Mouse (Mus musculus): ENCODE results near the gene Arhgef1. TPM values are rescaled to one million over a fixed set of nuclear protein-coding genes. Genes with fewer than 3 reads are reported as not detected.

Gene Arhgef1
- total and polyA plus RNA-seq, 3 experiments, result 17.8 to 128 (median 37.8) TPM

GRCm38 (mm10) chr7:24897224-24897623 lies 5.5 kb upstream of the Arhgef1 start, which contains the start of gene Cd79a:
TSS of gene Cd79a (plus strand) at chr7:24897381.
- H3K4me3 ChIP-seq (replicated peaks in 1 of 3; ENCODE audit: low read depth in 2 of 3, low read length in 2 of 3, poor library complexity in 1 of 3), result peak within 1 kb of the TSS; percentile 64 to 97 (median 77)
- peak within 1 kb of the TSS; percentile 82 for H3K27ac ChIP-seq (ENCODE audit: insufficient read depth, low read depth)

GRCm38 (mm10) chr7:24897959-24898358 lies 4.8 kb upstream of the Arhgef1 start:
- Histone ChIP-seq H3K79me2 (replicated peaks; ENCODE audit: control insufficient read depth, extremely low read depth, insufficient read depth, poor library complexity, severe bottlenecking) (peaks cover 12% of the 10 kb centered on the region), H3K4me2 (ENCODE audit: insufficient read depth, low read depth, poor library complexity, severe bottlenecking) (peak overlapping the region; percentile 64), H3K36me3 (replicated peaks in 1 of 2; ENCODE audit: control insufficient read depth in 1 of 2, insufficient read depth in 1 of 2, low read length in 1 of 2) (peaks cover 16 to 27% of the 10 kb centered on the region in 2 experiments), H3K9me3 (replicated peaks; ENCODE audit: low read length) (peaks cover 4% of the 10 kb centered on the region), H3K27ac (ENCODE audit: insufficient read depth, low read depth) (peak overlapping the region; percentile 76), H3K9ac (ENCODE audit: insufficient read depth, low read depth) (peak overlapping the region; percentile 73), H3K4me1 (ENCODE audit: control insufficient read depth in 1 of 2, insufficient read depth in 2 of 2) (peaks cover 15 to 56% of the 10 kb centered on the region in 2 experiments), H3K27me3 (replicated peaks) (no peaks in the 10 kb centered on the region), H3K4me3 (replicated peaks in 1 of 3; ENCODE audit: low read depth in 2 of 3, low read length in 2 of 3, poor library complexity in 1 of 3) (peak overlapping the region; percentile 64 to 97 (median 77))
- dilution Hi-C loops (cut with MboI; ENCODE audit: extremely low pct_ligation_motif_present, extremely low pct_unique_long_range_greater_than_20kb, low sequenced_read_pairs), result no loop called here
- 0 out of 2 replicates have a peak, but pooled peaks have one; percentile 9 for TF ChIP-seq MEF2A (IDR thresholded peaks at IDR 0.05; ENCODE audit: borderline replicate concordance, low read depth, low read length)
- TF ChIP-seq MYC (IDR thresholded peaks at IDR 0.05; ENCODE audit: low read depth, low read length), result 0 out of 2 replicates have a peak, but pooled peaks have one; percentile 4
- TF ChIP-seq TCF12 (IDR thresholded peaks at IDR 0.05; ENCODE audit: low read depth, low read length), result no peak
- TF ChIP-seq CHD1 (IDR thresholded peaks at IDR 0.05; ENCODE audit: low read depth, low read length), result 0 out of 2 replicates have a peak, but pooled peaks have one; percentile 60
- TF ChIP-seq ELF1 (IDR thresholded peaks at IDR 0.05; ENCODE audit: low read depth, low read length), result peak; percentile 63; the same call in 1 of the 2 replicates
- 0 out of 2 replicates have a peak, but pooled peaks have one; percentile 7 for TF ChIP-seq BHLHE40 (IDR thresholded peaks at IDR 0.05; ENCODE audit: low read depth, low read length)
- no peak for DNase-seq (ENCODE audit: extremely low read depth)
- in situ Hi-C loops (cut with MboI; ENCODE audit: low pct_ligation_motif_present, low pct_unique_long_range_greater_than_20kb, low sequenced_read_pairs), result no loop called here

More at GRCm38 (mm10) chr7:24897224-24897623, 5.5 kb upstream of the Arhgef1 start, which contains the start of gene Cd79a:
- Histone ChIP-seq H3K79me2 (replicated peaks; ENCODE audit: control insufficient read depth, extremely low read depth, insufficient read depth, poor library complexity, severe bottlenecking) (peaks cover 12% of the 10 kb centered on the region), H3K9me3 (replicated peaks; ENCODE audit: low read length) (peaks cover 4% of the 10 kb centered on the region), H3K9ac (ENCODE audit: insufficient read depth, low read depth) (peak within 1 kb of the TSS; percentile 73), H3K36me3 (replicated peaks in 1 of 2; ENCODE audit: control insufficient read depth in 1 of 2, insufficient read depth in 1 of 2, low read length in 1 of 2) (peaks cover 16 to 27% of the 10 kb centered on the region in 2 experiments), H3K4me1 (ENCODE audit: control insufficient read depth in 1 of 2, insufficient read depth in 2 of 2) (peaks cover 14 to 60% of the 10 kb centered on the region in 2 experiments), H3K4me2 (ENCODE audit: insufficient read depth, low read depth, poor library complexity, severe bottlenecking) (peak within 1 kb of the TSS; percentile 64), H3K27me3 (replicated peaks) (no peaks in the 10 kb centered on the region)
- dilution Hi-C loops (cut with MboI; ENCODE audit: extremely low pct_ligation_motif_present, extremely low pct_unique_long_range_greater_than_20kb, low sequenced_read_pairs) (no loop called here), in situ Hi-C loops (cut with MboI; ENCODE audit: low pct_ligation_motif_present, low pct_unique_long_range_greater_than_20kb, low sequenced_read_pairs) (no loop called here)
- DNase-seq (ENCODE audit: extremely low read depth), result peak; percentile 94
- TF ChIP-seq RAD21 (IDR thresholded peaks at IDR 0.05; ENCODE audit: low read depth, low read length), result no peak; the same call in 1 of the 2 replicates
- peak; percentile 60 for TF ChIP-seq IRF4 (IDR thresholded peaks at IDR 0.05; ENCODE audit: low read depth, low read length)
- no peak for TF ChIP-seq PAX5 (IDR thresholded peaks at IDR 0.05; ENCODE audit: low read length)
- no peak for TF ChIP-seq JUND (conservative IDR thresholded peaks at IDR 0.05; ENCODE audit: low read depth, low read length)
- no peak for TF ChIP-seq CHD1 (IDR thresholded peaks at IDR 0.05; ENCODE audit: low read depth, low read length)
- TF ChIP-seq ZKSCAN1 (IDR thresholded peaks at IDR 0.05; ENCODE audit: borderline replicate concordance, low read depth, low read length), result no peak
- TF ChIP-seq MYC (IDR thresholded peaks at IDR 0.05; ENCODE audit: low read depth, low read length), result no peak; the same call in 1 of the 2 replicates
- peak; percentile 68 for TF ChIP-seq SIN3A (IDR thresholded peaks at IDR 0.05; ENCODE audit: low read length)
- TF ChIP-seq RCOR1 (conservative IDR thresholded peaks at IDR 0.05; ENCODE audit: low read depth, low read length), result 0 out of 2 replicates have a peak, but pooled peaks have one; percentile 65
- peak; percentile 78 for TF ChIP-seq ETS1 (conservative IDR thresholded peaks at IDR 0.05; ENCODE audit: low read depth, low read length)
- peak; percentile 39 for TF ChIP-seq HCFC1 (IDR thresholded peaks at IDR 0.05; ENCODE audit: low read depth, low read length)
- TF ChIP-seq ELF1 (IDR thresholded peaks at IDR 0.05; ENCODE audit: low read depth, low read length), result peak; percentile 79
- TF ChIP-seq GABPA (IDR thresholded peaks at IDR 0.05; ENCODE audit: insufficient replicate concordance, low read depth, low read length), result no peak
- TF ChIP-seq ZNF384 (IDR thresholded peaks at IDR 0.05; ENCODE audit: low read depth, low read length), result no peak
- 0 out of 2 replicates have a peak, but pooled peaks have one; percentile 26 for TF ChIP-seq TBP (conservative IDR thresholded peaks at IDR 0.05; ENCODE audit: low read depth, low read length)
- no peak for TF ChIP-seq UBTF (IDR thresholded peaks at IDR 0.05; ENCODE audit: low read depth, low read length)
- TF ChIP-seq POLR2A (IDR thresholded peaks at IDR 0.05; ENCODE audit: low read depth, low read length), result peak; percentile 72
- TF ChIP-seq ZMIZ1 (IDR thresholded peaks at IDR 0.05; ENCODE audit: low read depth, low read length), result peak; percentile 44; the same call in 1 of the 2 replicates
- no peak for TF ChIP-seq CTCF (conservative IDR thresholded peaks at IDR 0.05 in 1 of 2, IDR thresholded peaks at IDR 0.05 in 1 of 2; ENCODE audit: low read depth in 2 of 2, low read length in 2 of 2)
- peak; percentile 70; the same call in 1 of the 2 replicates for TF ChIP-seq MEF2A (IDR thresholded peaks at IDR 0.05; ENCODE audit: borderline replicate concordance, low read depth, low read length)
- TF ChIP-seq MXI1 (IDR thresholded peaks at IDR 0.05; ENCODE audit: low read depth, low read length), result peak; percentile 52; the same call in 1 of the 2 replicates
- TF ChIP-seq NRF1 (IDR thresholded peaks at IDR 0.05; ENCODE audit: low read depth, low read length), result no peak
- peak; percentile 56; the same call in 1 of the 2 replicates for TF ChIP-seq MAX (IDR thresholded peaks at IDR 0.05; ENCODE audit: low read length)
- peak; percentile 58 for TF ChIP-seq BHLHE40 (IDR thresholded peaks at IDR 0.05; ENCODE audit: low read depth, low read length)
- peak; percentile 88 for TF ChIP-seq EP300 (IDR thresholded peaks at IDR 0.05; ENCODE audit: low read length)
- no peak for TF ChIP-seq SMC3 (IDR thresholded peaks at IDR 0.05; ENCODE audit: low read depth, low read length)
- no peak for TF ChIP-seq MAFK (IDR thresholded peaks at IDR 0.05; ENCODE audit: insufficient replicate concordance, low read length)
- peak; percentile 86 for TF ChIP-seq NELFE (IDR thresholded peaks at IDR 0.05; ENCODE audit: low read depth, low read length)
- no peak for TF ChIP-seq JUN (IDR thresholded peaks at IDR 0.05; ENCODE audit: insufficient read depth, low read depth, low read length)
- TF ChIP-seq ZC3H11A (IDR thresholded peaks at IDR 0.05; ENCODE audit: low read depth, low read length), result no peak
- TF ChIP-seq KAT2A (IDR thresholded peaks at IDR 0.05; ENCODE audit: insufficient replicate concordance, low read length), result 0 out of 2 replicates have a peak, but pooled peaks have one; percentile 62
- no peak for TF ChIP-seq E2F4 (IDR thresholded peaks at IDR 0.05; ENCODE audit: insufficient replicate concordance, low read depth, low read length)
- TF ChIP-seq USF2 (conservative IDR thresholded peaks at IDR 0.05; ENCODE audit: low read depth, low read length), result no peak
- TF ChIP-seq USF1 (IDR thresholded peaks at IDR 0.05; ENCODE audit: low read depth, low read length), result no peak
- TF ChIP-seq TCF12 (IDR thresholded peaks at IDR 0.05; ENCODE audit: low read depth, low read length), result peak; percentile 96
- peak; percentile 81 for TF ChIP-seq MAZ (IDR thresholded peaks at IDR 0.05; ENCODE audit: low read depth, low read length)
- peak; percentile 54; the same call in 1 of the 2 replicates for TF ChIP-seq POLR2AphosphoS2 (IDR thresholded peaks at IDR 0.05; ENCODE audit: low read depth, low read length)
- TF ChIP-seq CHD2 (IDR thresholded peaks at IDR 0.05; ENCODE audit: low read length), result peak; percentile 70

Measured in CH12.LX (cell line).